Mouse (Mus musculus): ENCODE results near the gene Mrps17.
"Not testable (repeated sequence)": the region's sequence is repeated elsewhere in the genome, so short reads cannot be mapped to it uniquely, and the experiment has no call there.

Mrps17 gene

GRCm38 (mm10) chr5:129715326-129715861 is at the start of gene Mrps17:
Gene Mrps17 (plus strand): TSS chr5:129715497.
- DNase-seq (ENCODE audit: low read depth, low spot score) = peak; percentile 92

DNA sequence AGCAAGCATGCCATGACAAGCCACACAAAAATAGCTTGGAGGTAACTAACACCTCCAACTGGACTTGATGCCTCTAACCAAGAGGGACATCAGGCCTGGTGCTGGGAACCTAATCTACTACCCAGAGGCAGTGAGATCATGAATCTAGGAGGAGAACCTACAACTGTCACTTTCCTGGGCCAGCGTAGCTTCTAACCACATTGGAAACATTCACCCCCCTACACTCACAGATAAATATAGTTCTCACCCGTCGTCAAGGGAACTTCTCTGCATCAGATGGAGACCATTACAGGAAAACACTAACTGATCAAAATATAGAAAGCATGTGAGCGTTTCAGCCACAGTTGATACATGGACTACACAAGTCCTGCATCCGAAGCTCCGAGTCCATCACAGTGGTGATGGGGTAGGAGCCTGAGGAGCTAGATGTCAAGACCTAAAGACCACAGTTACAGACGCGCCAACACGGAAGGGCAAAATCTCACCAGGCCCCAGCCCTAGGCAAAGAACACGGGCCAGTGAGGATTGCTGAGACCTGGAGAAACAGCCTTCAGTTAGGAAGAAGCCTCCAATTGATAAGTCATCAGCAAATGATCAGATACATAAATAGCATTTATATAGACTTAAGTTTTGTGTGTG is 48.9 kb upstream of the Mrps17 start:
- peak; percentile 58 for DNase-seq (ENCODE audit: low read depth, low spot score)

GRCm38 (mm10) chr5:129667851-129668250 is 47.4 kb upstream of the Mrps17 start:
- DNase-seq (ENCODE audit: low read depth, low spot score) = peak; percentile 49

- DNase-seq (ENCODE audit: low read depth, low spot score) = no peak
These were observed 45.8 kb upstream of the Mrps17 start for GRCm38 (mm10) chr5:129669453-129670035.

- peak; percentile 62 for DNase-seq (ENCODE audit: low read depth, low spot score)
These were observed 45.2 kb upstream of the Mrps17 start, which contains the start of gene Zfp11 for GRCm38 (mm10) chr5:129670036-129670458. Gene Zfp11 (minus strand): TSS chr5:129670099.

- DNase-seq (ENCODE audit: low read depth, low spot score) = not testable (repeated sequence)
These were observed 30.2 kb upstream of the Mrps17 start for GRCm38 (mm10) chr5:129685141-129685540.

DNA sequence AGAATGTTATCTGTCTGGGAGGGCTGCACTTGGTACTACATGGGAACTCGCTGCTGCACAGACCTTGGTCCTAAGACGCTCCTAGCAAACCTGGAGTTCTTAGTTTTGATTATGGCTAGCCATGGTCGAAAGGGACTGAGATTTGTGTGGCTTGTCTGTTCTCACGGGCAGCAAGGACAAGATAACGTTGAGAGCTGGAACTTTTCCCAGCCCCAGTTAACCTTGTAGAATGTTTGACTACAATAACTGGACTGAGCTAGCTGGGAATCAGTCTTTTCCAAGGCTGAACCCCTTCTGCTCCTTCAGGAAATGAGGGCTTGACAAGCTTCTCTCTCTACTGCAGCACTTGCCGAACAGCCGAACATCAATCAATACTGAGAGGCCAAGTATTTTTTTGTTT is 27.7 kb upstream of the Mrps17 start:
- no peak for DNase-seq (ENCODE audit: low read depth, low spot score)

GRCm38 (mm10) chr5:129690528-129690927 is 24.8 kb upstream of the Mrps17 start:
- no peak for DNase-seq (ENCODE audit: low read depth, low spot score)

DNA sequence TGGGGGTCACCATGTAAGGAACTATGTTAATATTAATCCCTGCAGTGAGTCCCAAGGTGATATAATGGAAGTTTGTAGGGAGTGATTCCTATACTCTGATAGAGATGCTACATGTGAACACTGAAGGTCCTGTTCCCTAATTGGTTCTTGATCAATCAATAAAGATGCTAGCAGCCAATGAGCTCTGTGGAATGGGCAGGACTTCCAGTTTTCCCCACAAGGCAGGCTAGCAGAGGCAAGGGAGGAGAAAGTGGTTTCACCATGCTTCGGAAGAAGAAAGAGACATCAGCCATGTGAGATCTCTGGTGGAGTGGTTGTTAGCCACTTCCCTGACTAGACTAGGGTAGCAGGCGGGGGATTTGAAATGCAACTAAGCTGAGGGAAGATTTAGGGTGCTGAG is 14.8 kb upstream of the Mrps17 start:
- DNase-seq (ENCODE audit: low read depth, low spot score) = no peak

- DNase-seq (ENCODE audit: low read depth, low spot score) = no peak
These were observed 13.6 kb upstream of the Mrps17 start for GRCm38 (mm10) chr5:129701706-129702105.

DNA sequence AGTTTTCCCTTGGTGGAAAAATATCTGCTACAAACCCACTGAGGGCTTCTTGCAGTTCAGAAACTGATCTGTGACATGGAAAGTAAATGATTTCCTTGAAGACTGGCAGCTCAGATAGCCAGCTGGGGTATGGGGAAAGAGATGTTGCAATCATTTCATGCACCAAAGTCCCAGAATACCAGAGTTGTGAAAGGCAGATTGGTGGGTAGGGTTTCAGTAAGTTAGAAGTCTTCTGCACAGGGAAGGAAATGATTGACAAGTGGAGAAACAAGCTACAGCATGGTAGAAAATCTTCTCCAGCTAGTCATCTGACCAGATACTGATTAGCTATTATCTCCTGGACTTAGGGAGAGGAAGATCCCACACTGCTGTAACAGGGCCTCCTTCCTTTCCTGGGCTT is 11.9 kb upstream of the Mrps17 start:
- no peak for DNase-seq (ENCODE audit: low read depth, low spot score)

DNA sequence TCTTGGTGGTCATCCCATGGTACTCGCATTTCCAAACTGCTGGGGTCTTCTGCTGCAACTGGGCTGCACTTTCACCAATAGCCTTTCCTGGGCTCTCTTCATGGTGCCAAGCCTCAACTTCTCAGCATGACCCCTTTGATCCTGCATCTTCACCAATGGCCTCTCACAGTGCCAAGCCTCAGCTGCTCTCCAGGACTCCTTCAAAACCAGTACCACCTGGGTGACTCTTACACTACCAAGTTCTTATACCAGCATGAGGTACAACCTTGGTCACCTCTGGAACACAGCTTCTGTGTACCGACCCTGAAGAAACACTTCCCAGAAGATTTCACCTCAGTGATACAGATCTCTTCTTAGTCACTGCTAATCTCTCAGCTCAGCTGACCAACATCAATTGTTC is 6.9 kb upstream of the Mrps17 start, which contains the start of gene Sept14:
Gene Sept14, minus strand, starts transcription at position 101 of the 400 bp plus-strand sequence.
- DNase-seq (ENCODE audit: low read depth, low spot score) = no peak

DNA sequence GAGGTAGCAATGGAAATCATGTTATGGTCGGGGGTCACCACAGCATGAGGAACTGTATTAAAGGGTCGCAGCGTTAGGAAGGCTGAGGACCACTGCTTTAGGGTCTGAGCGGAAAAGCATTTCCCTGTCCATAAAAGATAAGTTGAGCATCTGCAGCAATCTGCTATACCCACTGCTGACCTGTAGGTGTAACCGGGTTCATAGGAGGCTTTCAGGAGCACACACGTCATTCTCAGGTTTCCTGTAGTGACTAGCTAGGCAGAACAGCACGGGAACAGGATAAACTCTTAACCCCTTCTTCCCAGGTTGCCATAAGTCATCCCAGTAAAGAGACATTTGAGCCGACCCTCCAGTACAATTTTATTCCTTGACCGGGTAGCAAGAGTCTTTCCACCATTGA is 1.7 kb downstream of the Mrps17 start:
- DNase-seq (ENCODE audit: low read depth, low spot score) = no peak

DNA sequence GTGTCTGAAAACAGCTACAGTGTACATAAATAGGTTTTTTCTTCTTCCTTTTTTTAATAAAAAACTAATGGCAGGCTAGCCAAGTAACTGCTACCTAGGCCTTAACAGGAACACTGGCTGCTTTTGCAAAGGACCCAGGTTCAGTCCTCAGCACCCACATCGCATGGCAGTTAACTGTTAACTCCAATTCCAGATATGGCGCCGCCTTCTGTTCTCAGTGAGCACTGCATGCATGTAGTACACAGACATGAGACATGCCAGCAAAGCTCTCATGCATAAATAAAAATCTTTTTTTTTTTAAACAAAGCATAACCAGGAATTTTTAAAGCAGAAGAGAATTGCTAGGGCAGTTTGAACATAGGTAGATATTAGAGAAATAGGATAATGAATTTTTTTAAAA is 4.9 kb downstream of the Mrps17 start:
- DNase-seq (ENCODE audit: low read depth, low spot score) = no peak

DNA sequence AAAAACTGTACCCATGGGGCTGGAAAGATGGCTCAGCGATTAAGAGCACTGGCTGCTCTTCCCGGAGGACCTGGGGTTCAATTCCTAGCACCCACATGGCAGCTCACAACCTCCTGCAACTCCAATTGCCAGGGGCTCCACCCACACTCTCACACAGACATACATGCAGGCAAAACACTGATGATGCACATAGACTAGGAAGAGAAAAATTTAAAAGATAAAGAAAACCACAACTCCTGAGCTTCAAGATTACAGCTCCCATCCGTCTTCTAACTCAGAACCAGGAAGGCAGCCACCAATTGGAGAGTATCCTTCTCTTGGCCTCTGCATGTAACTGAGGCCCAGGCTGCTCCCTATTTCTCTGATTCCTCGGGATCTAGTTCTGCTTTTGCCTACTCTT is 9.0 kb downstream of the Mrps17 start:
- no peak for DNase-seq (ENCODE audit: low read depth, low spot score)

- DNase-seq (ENCODE audit: low read depth, low spot score) = peak; percentile 55
These were observed 9.8 kb downstream of the Mrps17 start, which contains the start of gene Nipsnap2 for GRCm38 (mm10) chr5:129724834-129725773. Gene Nipsnap2 (plus strand): TSS chr5:129725063.

GRCm38 (mm10) chr5:129725774-129726392 is 10.6 kb downstream of the Mrps17 start:
- no peak for DNase-seq (ENCODE audit: low read depth, low spot score)

- DNase-seq (ENCODE audit: low read depth, low spot score) = no peak
These were observed 11.5 kb downstream of the Mrps17 start for GRCm38 (mm10) chr5:129726784-129727183.

GRCm38 (mm10) chr5:129729286-129729685 is 14.0 kb downstream of the Mrps17 start:
- DNase-seq (ENCODE audit: low read depth, low spot score) = no peak

GRCm38 (mm10) chr5:129730344-129730743 is 15.0 kb downstream of the Mrps17 start:
- no peak for DNase-seq (ENCODE audit: low read depth, low spot score)

DNA sequence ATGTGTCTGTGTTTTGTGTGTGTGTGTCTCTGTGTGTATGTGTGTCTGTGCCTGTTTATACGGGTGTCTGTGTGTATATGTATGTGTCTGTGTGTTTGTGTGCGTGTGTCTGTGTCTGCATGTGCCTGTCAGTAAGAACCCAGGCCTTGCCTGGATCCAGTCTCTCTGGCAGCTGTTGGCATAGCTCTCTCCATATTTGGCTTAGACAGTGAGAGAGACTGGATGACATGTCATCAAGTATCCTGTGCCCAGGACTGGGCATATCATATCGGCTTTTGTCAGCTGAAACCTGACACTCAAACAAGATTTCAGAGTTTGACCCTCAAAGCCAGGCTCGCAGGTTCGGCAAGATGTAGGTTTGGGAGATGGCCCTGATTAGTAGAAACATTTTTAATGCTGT is 15.7 kb downstream of the Mrps17 start:
- no peak for DNase-seq (ENCODE audit: low read depth, low spot score)

All from telencephalon, adult 2 months (tissue).